Comparison of ENCODE assay signal across 8 mouse cellular contexts in the genomic region with DNA sequence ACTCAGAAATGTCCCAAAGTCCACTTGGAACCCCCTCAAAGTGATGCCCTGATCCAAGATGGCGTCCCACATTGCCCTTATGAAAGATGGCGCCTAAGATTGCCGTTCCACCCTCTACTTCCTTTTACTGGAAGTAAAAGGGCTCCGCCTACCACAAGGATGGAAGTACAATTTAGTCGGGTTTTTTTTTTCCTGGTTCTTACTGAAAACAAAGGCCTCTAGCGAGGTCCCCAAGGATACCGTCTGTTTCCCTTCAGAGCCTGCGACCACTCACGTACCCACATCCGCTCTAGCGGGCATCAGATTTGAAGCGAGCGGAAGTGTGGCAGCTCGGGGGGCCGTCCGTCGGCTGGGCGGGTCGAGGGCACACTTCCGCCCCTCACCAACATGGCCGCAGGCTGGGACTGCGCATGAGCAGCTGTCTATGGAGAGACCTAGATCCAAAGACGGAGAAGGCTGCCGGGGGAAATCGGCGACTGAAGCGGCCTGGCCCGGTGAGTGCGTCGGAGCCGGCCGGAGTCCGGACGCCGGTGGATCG. TPM values are rescaled to one million over a fixed set of nuclear protein-coding genes. Genes with fewer than 3 reads are reported as not detected.
DNase-seq lines count a peak whose midpoint lies in the region; ATAC-seq and TF ChIP-seq lines count a peak whose summit lies in the region.

A gene (plus strand): TSS at position 367 of the 538 bp plus-strand sequence.

- ATAC-seq in frontal cortex, adult (ENCODE audit: low TSS enrichment), result peak; percentile 97
- peak; percentile 99 for ATAC-seq in lung, postnatal 0 days

- peak; percentile 21; the same call in 1 of the 2 replicates for TF ChIP-seq CTCF in lung, postnatal 0 days (IDR thresholded peaks at IDR 0.05)

- under 1% methylated on average over 36 of the region's 36 CpGs for WGBS in hindbrain, embryonic 10.5 days
- WGBS in lung, postnatal 0 days, result 5% methylated on average over 36 of the region's 36 CpGs

- H3K27me3 ChIP-seq in hindbrain, embryonic 10.5 days (ENCODE audit: insufficient read depth, poor library complexity, severe bottlenecking), result peaks cover 28% of the 10 kb centered on the region
- no peaks in the 10 kb centered on the region for H3K27me3 ChIP-seq in lung, postnatal 0 days (replicated peaks; ENCODE audit: insufficient read depth, low read length)

- H3K36me3 ChIP-seq in hindbrain, embryonic 10.5 days, result peaks cover 25% of the 10 kb centered on the region
- H3K36me3 ChIP-seq in lung, postnatal 0 days (ENCODE audit: insufficient read depth, low read length), result no peaks in the 10 kb centered on the region; the same call in 1 of the 2 replicates

- H3K27ac ChIP-seq in hindbrain, embryonic 10.5 days, result peak within 1 kb of the TSS; percentile 99
- peak within 1 kb of the TSS; percentile 84 for H3K27ac ChIP-seq in lung, postnatal 0 days (ENCODE audit: low read length)

- H3K4me1 ChIP-seq in hindbrain, embryonic 10.5 days (replicated peaks), result peaks cover 21% of the 10 kb centered on the region
- no peaks in the 10 kb centered on the region; the same call in 1 of the 2 replicates for H3K4me1 ChIP-seq in lung, postnatal 0 days (ENCODE audit: insufficient read depth, low read depth, low read length)

- peak; percentile 98 for DNase-seq in MN1 (ENCODE audit: low spot score)
- peak; percentile 95 for DNase-seq in cerebellum, adult 9-10 months
- DNase-seq in hindbrain, embryonic 10.5 days (ENCODE audit: low spot score), result peak; percentile 96
- peak; percentile 96 for DNase-seq in layer of hippocampus, adult 9-11 months
- peak; percentile 98 for DNase-seq in lung, postnatal 0 days (ENCODE audit: low spot score)
- peak; percentile 91 for DNase-seq in ovary, postnatal 14 days (ENCODE audit: low spot score)
- peak; percentile 97 for DNase-seq in thymus, postnatal 14 days

- peak within 1 kb of the TSS; percentile 71 for H3K4me2 ChIP-seq in lung, postnatal 0 days (replicated peaks; ENCODE audit: low read depth, low read length)

- peak within 1 kb of the TSS; percentile 96 for H3K4me3 ChIP-seq in hindbrain, embryonic 10.5 days
- peak within 1 kb of the TSS; percentile 96 for H3K4me3 ChIP-seq in lung, postnatal 0 days (ENCODE audit: low read depth, low read length)

- peak; percentile 80 for TF ChIP-seq EP300 in lung, postnatal 0 days (IDR thresholded peaks at IDR 0.05)

- H3K9ac ChIP-seq in lung, postnatal 0 days (replicated peaks; ENCODE audit: low read depth), result peak within 1 kb of the TSS; percentile 94

- H3K9me3 ChIP-seq in hindbrain, embryonic 10.5 days, result no peaks in the 10 kb centered on the region
- no peaks in the 10 kb centered on the region for H3K9me3 ChIP-seq in lung, postnatal 0 days (ENCODE audit: low read length)

RNA-seq across cellular contexts. Expression of the gene that starts here (rescaled TPM):
- 143 and 159 TPM in 2 replicates for polyA plus RNA-seq in hindbrain, embryonic 10.5 days (2016; fragmentation: Nextera tagmentation; extraction: Ambion mirVana)
- polyA plus RNA-seq in lung, postnatal 0 days (2015; fragmentation: Nextera tagmentation; extraction: Ambion mirVana), result 66.4 and 67.7 TPM in 2 replicates

Comparison
In these comparisons a context has a peak if more than half of its experiments do, and no peak if none do; other contexts are left out.
1. Peak in every context shown above with its lines: DNase-seq, ATAC-seq, H3K4me3 ChIP-seq and H3K27ac ChIP-seq.